Mouse (Mus musculus) thymus, adult 2 months (tissue): ENCODE measurements at regions not wholly inside any gene's neighbourhood (a gene's known extent, or its start where the extent isn't known, plus 50 kb on each side); places are given as distances from the start of the nearest gene placed in this dataset.

ENCODE experiments used
- DNase-seq: peaks from one replicate; pipeline ENCODE4 v3.0.0; 2021
- H3K27ac ChIP-seq: fragments of 200-500 bp; 2 replicates; pipeline ENCODE4 v1.5.1; 2012; ENCODE audit warnings: low read length, control low read depth; ENCODE audit not compliant: control insufficient read depth, insufficient read depth
- H3K27me3 ChIP-seq: fragments of 200-500 bp; 2 replicates; pipeline ENCODE4 v1.6.1; 2012; ENCODE audit warnings: mild to moderate bottlenecking, low read length, moderate library complexity, mixed read lengths; ENCODE audit not compliant: control insufficient read depth, insufficient read depth
- H3K36me3 ChIP-seq: fragments of 200-500 bp; 2 replicates; pipeline ENCODE4 v1.6.1; 2012; ENCODE audit warnings: mild to moderate bottlenecking, low read length, moderate library complexity; ENCODE audit not compliant: control insufficient read depth, insufficient read depth
- H3K4me1 ChIP-seq: fragments of 200-500 bp; replicated peaks from 2 replicates; pipeline ENCODE4 v1.6.1; 2012; ENCODE audit warnings: low read length; ENCODE audit not compliant: control insufficient read depth, insufficient read depth
- H3K4me3 ChIP-seq: fragments of 200-500 bp; 2 replicates; pipeline ENCODE4 v1.5.1; 2012; ENCODE audit warnings: mild to moderate bottlenecking, low read length, control low read depth, moderate library complexity; ENCODE audit not compliant: control insufficient read depth, insufficient read depth
- CTCF ChIP-seq: fragments of 200-500 bp; IDR thresholded peaks from 2 replicates; pipeline ENCODE4 v1.5.1; 2012; ENCODE audit warnings: mild to moderate bottlenecking, control low read depth, low read length, moderate library complexity, borderline replicate concordance; ENCODE audit not compliant: control insufficient read depth, poor library complexity, insufficient read depth; ENCODE audit errors: extremely low read depth
- POLR2A ChIP-seq: fragments of 200-500 bp; IDR thresholded peaks from 2 replicates; pipeline ENCODE4 v1.6.1; 2012; ENCODE audit warnings: mild to moderate bottlenecking, low read length, control low read depth, moderate library complexity; ENCODE audit not compliant: control insufficient read depth, poor library complexity, insufficient read depth; ENCODE audit errors: extremely low read depth
- WGBS: fragments of 180-500 bp; shearing (Covaris S2); methylation state at CpG from one replicate; pipeline ENCODE4 v1.1.7; 2018; 5-methylcytosine and 5-hydroxymethylcytosine counted together

- no peak for TF ChIP-seq POLR2A
- TF ChIP-seq CTCF, result no peak
- Histone ChIP-seq H3K36me3 (no peaks in the 10 kb centered on the region), H3K4me1 (no peaks in the 10 kb centered on the region), H3K27me3 (no peaks in the 10 kb centered on the region), H3K27ac (no peak overlapping the region), H3K4me3 (no peak overlapping the region)
- no peak for DNase-seq
- WGBS, result 57% methylated on average over 8 of the region's 8 CpGs
These were observed 434.0 kb upstream of the Apob start for GRCm38 (mm10) chr12:7543281-7543981.

- no peak overlapping the region for H3K4me3 ChIP-seq
- 100% methylated on average over 1 of the region's 1 CpGs for WGBS
- no peaks in the 10 kb centered on the region for H3K27me3 ChIP-seq
- no peaks in the 10 kb centered on the region for H3K4me1 ChIP-seq
- no peak overlapping the region for H3K27ac ChIP-seq
- H3K36me3 ChIP-seq, result no peaks in the 10 kb centered on the region
- TF ChIP-seq CTCF, result no peak
- TF ChIP-seq POLR2A, result no peak
- no peak for DNase-seq
These were observed 428.7 kb upstream of the Apob start for GRCm38 (mm10) chr12:7548759-7549158.

- H3K27me3 ChIP-seq, result no peaks in the 10 kb centered on the region
- H3K4me1 ChIP-seq, result no peaks in the 10 kb centered on the region
- no peak overlapping the region for H3K27ac ChIP-seq
- TF ChIP-seq CTCF (no peak), POLR2A (no peak)
- H3K4me3 ChIP-seq, result no peak overlapping the region
- no peak for DNase-seq
- WGBS, result 87% methylated on average over 1 of the region's 1 CpGs
- H3K36me3 ChIP-seq, result no peaks in the 10 kb centered on the region
These were observed 417.2 kb upstream of the Apob start for GRCm38 (mm10) chr12:7560245-7560644.

- H3K27ac ChIP-seq, result no peak overlapping the region
- TF ChIP-seq CTCF, result no peak
- TF ChIP-seq POLR2A, result no peak
- WGBS, result 90% methylated on average over 2 of the region's 2 CpGs
- no peaks in the 10 kb centered on the region for H3K36me3 ChIP-seq
- H3K4me3 ChIP-seq, result no peak overlapping the region
- H3K27me3 ChIP-seq, result no peaks in the 10 kb centered on the region
- DNase-seq, result no peak
- H3K4me1 ChIP-seq, result no peaks in the 10 kb centered on the region
These were observed 401.4 kb upstream of the Apob start for GRCm38 (mm10) chr12:7576081-7576480.

- TF ChIP-seq CTCF (no peak), POLR2A (no peak)
- Histone ChIP-seq H3K27ac (no peak overlapping the region), H3K4me1 (no peaks in the 10 kb centered on the region), H3K4me3 (no peak overlapping the region), H3K36me3 (no peaks in the 10 kb centered on the region), H3K27me3 (no peaks in the 10 kb centered on the region)
- no peak for DNase-seq
These were observed 389.9 kb upstream of the Apob start for GRCm38 (mm10) chr12:7587501-7587900.

- TF ChIP-seq CTCF (no peak), POLR2A (no peak)
These were observed 366.0 kb upstream of the Apob start for GRCm38 (mm10) chr12:7611272-7612092.

More at GRCm38 (mm10) chr12:7611272-7612092, 366.0 kb upstream of the Apob start:
- DNase-seq, result no peak
- Histone ChIP-seq H3K27me3 (no peaks in the 10 kb centered on the region), H3K4me1 (no peaks in the 10 kb centered on the region), H3K27ac (no peak overlapping the region), H3K4me3 (no peak overlapping the region), H3K36me3 (no peaks in the 10 kb centered on the region)
- 94% methylated on average over 3 of the region's 3 CpGs for WGBS
